Mouse (Mus musculus) hindbrain, embryonic 13.5 days (tissue): Measurements from ENCODE around the gene Grin2a. TPM values are rescaled to one million over a fixed set of nuclear protein-coding genes. Genes with fewer than 3 reads are reported as not detected.

Source experiments
- ATAC-seq: fragments of 200-750 bp; cut with Nextera tagmentation; 2 replicates; pipeline ENCODE4 v1.8.0; 2017; ENCODE audit warnings: moderate TSS enrichment; ENCODE audit not compliant: low FRiP score
- H3K27ac ChIP-seq: fragments of 300-500 bp; sonication (generic); 2 replicates; pipeline ENCODE4 v1.5.1; 2015; ENCODE audit warnings: inconsistent platforms, mild to moderate bottlenecking, moderate library complexity
- H3K27me3 ChIP-seq: fragments of 300-500 bp; sonication (generic); 2 replicates; pipeline ENCODE4 v1.6.1; 2015; ENCODE audit warnings: mild to moderate bottlenecking, inconsistent platforms
- H3K36me3 ChIP-seq: fragments of 300-500 bp; sonication (generic); 2 replicates; pipeline ENCODE4 v1.6.1; 2015; ENCODE audit warnings: mild to moderate bottlenecking, inconsistent platforms
- H3K4me1 ChIP-seq: fragments of 300-500 bp; sonication (generic); replicated peaks from 2 replicates; pipeline ENCODE4 v1.6.1; 2015; ENCODE audit warnings: inconsistent platforms
- H3K4me2 ChIP-seq: fragments of 300-500 bp; sonication (generic); 2 replicates; pipeline ENCODE4 v1.6.1; 2015; ENCODE audit warnings: inconsistent platforms, mild to moderate bottlenecking, moderate library complexity
- H3K4me3 ChIP-seq: fragments of 300-500 bp; sonication (generic); 2 replicates; pipeline ENCODE4 v1.5.1; 2015; ENCODE audit warnings: mild to moderate bottlenecking, inconsistent platforms
- H3K9ac ChIP-seq: fragments of 300-500 bp; sonication (generic); 2 replicates; pipeline ENCODE4 v1.6.1; 2015; ENCODE audit warnings: mild to moderate bottlenecking, inconsistent platforms
- H3K9me3 ChIP-seq: fragments of 300-500 bp; sonication (generic); 2 replicates; pipeline ENCODE4 v1.6.1; 2016; ENCODE audit warnings: inconsistent platforms
- WGBS: fragments of 180-500 bp; shearing (Covaris S2); methylation state at CpG from one replicate; pipeline ENCODE4 v1.1.7; 2015; 5-methylcytosine and 5-hydroxymethylcytosine counted together
- polyA plus RNA-seq: library from polyadenylated mRNA; unstranded; fragments of >200 nt; fragmentation: Nextera tagmentation; extraction: Ambion mirVana; gene quantifications from 2 replicates; pipeline ENCODE4 v1.2.1, GENCODE M21; 2015

Grin2a gene
- polyA plus RNA-seq, 1 experiment from 2014 or later: 5.3 TPM

GRCm38 (mm10) chr16:9900196-9900595, 95.2 kb downstream of the Grin2a start:
- WGBS: 93% methylated on average over 1 of the region's 1 CpGs
- no peak overlapping the region for H3K4me2 ChIP-seq
- no peak overlapping the region for H3K4me3 ChIP-seq
- no peak overlapping the region for H3K27ac ChIP-seq
- no peak for ATAC-seq
- H3K36me3 ChIP-seq: no peaks in the 10 kb centered on the region
- H3K4me1 ChIP-seq: no peaks in the 10 kb centered on the region
- H3K9ac ChIP-seq: no peak overlapping the region
- H3K27me3 ChIP-seq: no peaks in the 10 kb centered on the region
- no peaks in the 10 kb centered on the region for H3K9me3 ChIP-seq

GRCm38 (mm10) chr16:9899176-9899575, 96.2 kb downstream of the Grin2a start:
- no peak overlapping the region for H3K4me3 ChIP-seq

DNA sequence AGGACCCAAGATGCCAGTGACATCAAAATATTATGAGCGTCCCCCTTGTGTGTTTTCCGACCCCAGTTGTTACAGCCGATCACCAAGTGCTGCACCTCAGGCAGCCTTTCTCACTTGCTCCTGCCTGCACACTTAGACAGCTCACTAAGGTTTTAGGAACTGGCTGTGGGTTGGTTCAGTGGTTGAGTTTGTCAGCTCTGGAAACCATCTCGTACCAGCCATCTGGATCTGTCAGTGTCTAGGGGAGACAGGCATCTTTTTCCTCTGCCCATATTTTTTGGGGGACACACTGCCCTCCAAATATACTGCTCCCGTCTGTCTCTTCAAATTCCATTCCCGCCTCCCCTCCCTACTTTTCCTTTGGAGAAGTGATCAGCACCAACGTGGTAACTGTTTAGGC, 99.8 kb downstream of the Grin2a start:
- Histone ChIP-seq H3K4me1 (no peaks in the 10 kb centered on the region), H3K27ac (no peak overlapping the region), H3K9ac (no peak overlapping the region), H3K36me3 (no peaks in the 10 kb centered on the region), H3K27me3 (no peaks in the 10 kb centered on the region), H3K4me2 (no peak overlapping the region), H3K4me3 (no peak overlapping the region), H3K9me3 (no peaks in the 10 kb centered on the region)
- WGBS: 84% methylated on average over 7 of the region's 7 CpGs
- ATAC-seq: no peak

More at GRCm38 (mm10) chr16:9899176-9899575, 96.2 kb downstream of the Grin2a start:
- WGBS: 87% methylated on average over 2 of the region's 2 CpGs
- Histone ChIP-seq H3K27ac (no peak overlapping the region), H3K9me3 (no peaks in the 10 kb centered on the region), H3K4me2 (no peak overlapping the region), H3K27me3 (no peaks in the 10 kb centered on the region), H3K36me3 (no peaks in the 10 kb centered on the region), H3K9ac (no peak overlapping the region), H3K4me1 (no peaks in the 10 kb centered on the region)
- no peak for ATAC-seq

DNA sequence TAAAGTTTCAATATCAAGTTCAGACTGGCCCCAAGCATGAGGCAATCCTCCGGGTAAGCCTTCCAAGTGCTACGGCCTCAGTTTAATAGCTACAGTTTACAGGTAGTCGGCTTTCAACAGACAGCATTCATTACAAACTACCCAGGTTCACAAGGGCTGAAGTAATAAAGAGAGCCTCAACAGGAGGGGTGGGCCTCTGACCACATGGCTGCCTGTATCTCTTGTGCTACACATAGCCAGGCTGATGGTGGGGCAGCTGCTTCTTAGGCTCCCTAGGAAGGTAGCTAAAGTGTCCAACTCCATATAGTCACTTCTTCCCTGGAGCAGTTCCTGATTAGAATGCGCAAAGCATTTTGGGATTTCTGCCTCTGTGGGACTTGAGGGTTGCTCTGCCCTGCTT, 109.2 kb downstream of the Grin2a start:
- H3K4me2 ChIP-seq: no peak overlapping the region
- no peaks in the 10 kb centered on the region for H3K27me3 ChIP-seq
- no peak for ATAC-seq
- H3K9ac ChIP-seq: no peak overlapping the region
- no peaks in the 10 kb centered on the region for H3K4me1 ChIP-seq
- no peaks in the 10 kb centered on the region for H3K9me3 ChIP-seq
- WGBS: 91% methylated on average over 4 of the region's 4 CpGs
- H3K4me3 ChIP-seq: no peak overlapping the region
- H3K36me3 ChIP-seq: no peaks in the 10 kb centered on the region
- H3K27ac ChIP-seq: no peak overlapping the region

- no peak for ATAC-seq
- no peak overlapping the region for H3K4me3 ChIP-seq
- 99% methylated on average over 2 of the region's 2 CpGs for WGBS
- H3K9ac ChIP-seq: no peak overlapping the region
- no peaks in the 10 kb centered on the region for H3K27me3 ChIP-seq
- H3K36me3 ChIP-seq: no peaks in the 10 kb centered on the region
- no peaks in the 10 kb centered on the region for H3K4me1 ChIP-seq
- no peaks in the 10 kb centered on the region for H3K9me3 ChIP-seq
- no peak overlapping the region for H3K4me2 ChIP-seq
- H3K27ac ChIP-seq: no peak overlapping the region
Observed at GRCm38 (mm10) chr16:9884141-9884540, 111.2 kb downstream of the Grin2a start.

- Histone ChIP-seq H3K27me3 (no peaks in the 10 kb centered on the region), H3K4me3 (no peak overlapping the region), H3K27ac (no peak overlapping the region), H3K4me2 (no peak overlapping the region), H3K4me1 (no peaks in the 10 kb centered on the region), H3K36me3 (no peaks in the 10 kb centered on the region), H3K9ac (no peak overlapping the region), H3K9me3 (no peaks in the 10 kb centered on the region)
- 87% methylated on average over 4 of the region's 4 CpGs for WGBS
- no peak for ATAC-seq
Observed at GRCm38 (mm10) chr16:9882420-9882819, 112.9 kb downstream of the Grin2a start.

DNA sequence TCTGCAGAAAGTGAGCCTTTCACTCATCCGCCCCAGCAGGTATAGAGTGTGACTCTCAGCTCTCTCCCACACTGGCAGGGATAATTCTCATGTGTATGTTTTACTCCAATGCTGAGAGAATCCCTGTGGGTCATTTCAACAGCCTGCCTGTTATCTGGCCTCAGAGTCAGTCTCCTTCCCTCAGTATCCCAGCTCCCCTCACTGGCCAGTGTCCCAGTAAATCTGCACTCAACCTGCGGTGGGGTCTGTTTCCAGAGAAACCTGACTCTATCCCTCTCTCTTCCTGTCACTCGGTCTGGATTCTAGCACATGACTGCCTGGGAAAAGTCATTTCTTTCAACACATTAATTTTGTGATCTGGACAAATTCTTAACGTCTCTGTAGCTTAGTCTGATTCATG, 122.4 kb downstream of the Grin2a start:
- Histone ChIP-seq H3K4me1 (no peaks in the 10 kb centered on the region), H3K36me3 (no peaks in the 10 kb centered on the region), H3K4me3 (no peak overlapping the region), H3K27me3 (no peaks in the 10 kb centered on the region), H3K4me2 (no peak overlapping the region), H3K9ac (no peak overlapping the region), H3K9me3 (no peaks in the 10 kb centered on the region), H3K27ac (no peak overlapping the region)
- no peak for ATAC-seq
- 80% methylated on average over 4 of the region's 4 CpGs for WGBS

- 87% methylated on average over 3 of the region's 3 CpGs for WGBS
- Histone ChIP-seq H3K9ac (no peak overlapping the region), H3K4me3 (no peak overlapping the region), H3K4me2 (no peak overlapping the region), H3K36me3 (no peaks in the 10 kb centered on the region), H3K4me1 (no peaks in the 10 kb centered on the region), H3K27ac (no peak overlapping the region), H3K9me3 (no peaks in the 10 kb centered on the region), H3K27me3 (no peaks in the 10 kb centered on the region)
- no peak for ATAC-seq
Observed at GRCm38 (mm10) chr16:9865710-9866109, 129.7 kb downstream of the Grin2a start.

DNA sequence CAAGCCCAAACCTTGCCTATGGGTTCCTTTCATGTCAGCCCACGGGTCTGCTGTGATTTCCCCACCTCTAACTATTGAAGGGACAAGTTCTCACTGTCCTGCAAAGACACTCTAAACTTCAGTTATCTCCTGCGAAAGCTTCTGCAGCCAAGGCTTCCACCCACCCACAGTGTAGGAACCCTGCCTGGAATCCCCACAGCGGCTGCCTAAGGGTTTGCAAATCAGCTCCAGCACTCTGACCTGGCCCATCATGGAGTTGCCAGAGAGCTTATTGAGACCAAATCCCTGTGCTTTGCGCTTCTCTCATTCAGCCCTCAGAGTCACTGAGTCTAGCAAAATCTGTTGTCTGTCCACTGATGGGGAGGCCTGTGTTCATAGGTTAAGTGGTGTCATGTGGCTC, 130.3 kb downstream of the Grin2a start:
- H3K9me3 ChIP-seq: no peaks in the 10 kb centered on the region
- whole genome bisulfite sequencing: 84% methylated on average over 4 of the region's 4 CpGs
- ATAC-seq: no peak

GRCm38 (mm10) chr16:9857758-9858157, 137.6 kb downstream of the Grin2a start:
- ATAC-seq: no peak
- Histone ChIP-seq H3K4me1 (no peaks in the 10 kb centered on the region), H3K4me2 (no peak overlapping the region), H3K36me3 (no peaks in the 10 kb centered on the region), H3K27me3 (no peaks in the 10 kb centered on the region), H3K27ac (no peak overlapping the region), H3K4me3 (no peak overlapping the region), H3K9ac (no peak overlapping the region), H3K9me3 (no peaks in the 10 kb centered on the region)
- 78% methylated on average over 2 of the region's 2 CpGs for WGBS

More for the DNA sequence above, 130.3 kb downstream of the Grin2a start:
- Histone ChIP-seq H3K4me2 (no peak overlapping the region), H3K4me1 (no peaks in the 10 kb centered on the region), H3K27ac (no peak overlapping the region), H3K4me3 (no peak overlapping the region), H3K9ac (no peak overlapping the region), H3K27me3 (no peaks in the 10 kb centered on the region), H3K36me3 (no peaks in the 10 kb centered on the region)

GRCm38 (mm10) chr16:9851265-9851988, 143.9 kb downstream of the Grin2a start:
- 83% methylated on average over 12 of the region's 12 CpGs for WGBS
- H3K27me3 ChIP-seq: no peaks in the 10 kb centered on the region
- H3K9me3 ChIP-seq: no peaks in the 10 kb centered on the region
- no peak overlapping the region for H3K4me2 ChIP-seq
- H3K36me3 ChIP-seq: no peaks in the 10 kb centered on the region
- no peak overlapping the region for H3K4me3 ChIP-seq
- no peak overlapping the region for H3K9ac ChIP-seq
- H3K27ac ChIP-seq: no peak overlapping the region
- H3K4me1 ChIP-seq: no peaks in the 10 kb centered on the region
- ATAC-seq: no peak

DNA sequence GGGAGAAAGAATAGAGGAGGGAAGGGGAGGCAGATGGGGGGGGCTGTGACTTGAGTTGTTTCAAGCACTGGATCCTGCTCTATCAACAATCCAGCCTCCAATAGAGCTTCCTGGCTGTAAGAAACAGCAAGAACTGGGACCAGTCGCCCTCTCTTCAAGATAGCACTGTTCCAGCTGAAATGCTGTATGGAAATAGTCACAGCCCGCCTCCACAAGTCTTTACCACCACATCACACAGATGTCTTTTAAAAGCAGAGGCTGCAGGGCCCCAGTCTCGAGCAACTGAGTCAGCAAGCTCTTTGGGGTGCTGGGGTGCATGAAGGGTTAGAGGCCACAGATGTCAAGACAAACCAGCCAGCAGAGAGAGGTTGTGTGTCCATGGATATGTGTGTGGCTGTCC, 153.9 kb downstream of the Grin2a start:
- no peaks in the 10 kb centered on the region for H3K36me3 ChIP-seq
- H3K9me3 ChIP-seq: no peaks in the 10 kb centered on the region
- no peak overlapping the region for H3K4me3 ChIP-seq
- no peaks in the 10 kb centered on the region for H3K27me3 ChIP-seq
- no peak overlapping the region for H3K4me2 ChIP-seq
- no peak overlapping the region for H3K27ac ChIP-seq
- WGBS: 71% methylated on average over 3 of the region's 3 CpGs
- H3K9ac ChIP-seq: no peak overlapping the region
- no peak for ATAC-seq
- no peaks in the 10 kb centered on the region; the same call in 1 of the 2 replicates for H3K4me1 ChIP-seq

GRCm38 (mm10) chr16:9836542-9836941, 158.8 kb downstream of the Grin2a start:
- Histone ChIP-seq H3K36me3 (no peaks in the 10 kb centered on the region), H3K4me1 (no peaks in the 10 kb centered on the region), H3K9me3 (no peaks in the 10 kb centered on the region), H3K9ac (no peak overlapping the region), H3K4me2 (no peak overlapping the region), H3K27ac (no peak overlapping the region), H3K4me3 (no peak overlapping the region), H3K27me3 (no peaks in the 10 kb centered on the region)
- ATAC-seq: no peak
- WGBS: 49% methylated on average over 8 of the region's 8 CpGs
